Mouse (Mus musculus) heart, embryonic 15.5 days (tissue): ENCODE data around the gene Ccr9. TPM values are rescaled to one million over a fixed set of nuclear protein-coding genes. Genes with fewer than 3 reads are reported as not detected.
"Not testable (repeated sequence)": the region's sequence is repeated elsewhere in the genome, so short reads cannot be mapped to it uniquely, and the experiment has no call there.

Source experiments
- ATAC-seq: fragments of 200-750 bp; cut with Nextera tagmentation; replicated peaks from 2 replicates; pipeline ENCODE4 v1.8.0; 2017; ENCODE audit warnings: low read depth, moderate TSS enrichment; ENCODE audit not compliant: insufficient number of reproducible peaks, insufficient read depth, low FRiP score
- H3K27ac ChIP-seq: fragments of 300-500 bp; sonication (generic); 2 replicates; pipeline ENCODE4 v1.5.1; 2015; ENCODE audit warnings: mild to moderate bottlenecking, inconsistent platforms
- H3K27me3 ChIP-seq: fragments of 300-500 bp; sonication (generic); 2 replicates; pipeline ENCODE4 v1.6.1; 2015; ENCODE audit warnings: inconsistent platforms
- H3K36me3 ChIP-seq: fragments of 300-500 bp; sonication (generic); 2 replicates; pipeline ENCODE4 v1.6.1; 2015; ENCODE audit warnings: mild to moderate bottlenecking, inconsistent platforms
- H3K4me1 ChIP-seq: fragments of 300-500 bp; sonication (generic); replicated peaks from 2 replicates; pipeline ENCODE4 v1.6.1; 2015; ENCODE audit warnings: inconsistent platforms
- H3K4me2 ChIP-seq: fragments of 300-500 bp; sonication (generic); 2 replicates; pipeline ENCODE4 v1.6.1; 2015; ENCODE audit warnings: inconsistent platforms, mild to moderate bottlenecking, moderate library complexity
- H3K4me3 ChIP-seq: fragments of 300-500 bp; sonication (generic); 2 replicates; pipeline ENCODE4 v1.5.1; 2015; ENCODE audit warnings: mild to moderate bottlenecking, inconsistent platforms
- H3K9ac ChIP-seq: fragments of 300-500 bp; sonication (generic); 2 replicates; pipeline ENCODE4 v1.6.1; 2015; ENCODE audit warnings: mild to moderate bottlenecking, inconsistent platforms
- H3K9me3 ChIP-seq: fragments of 300-500 bp; sonication (generic); replicated peaks from 2 replicates; pipeline ENCODE4 v1.6.1; 2016; ENCODE audit warnings: inconsistent platforms
- WGBS: fragments of 180-500 bp; shearing (Covaris S2); methylation state at CpG from one replicate; pipeline ENCODE4 v1.1.7; 2015; ENCODE audit warnings: mixed read lengths; 5-methylcytosine and 5-hydroxymethylcytosine counted together
- polyA plus RNA-seq: library from polyadenylated mRNA; unstranded; fragments of >200 nt; fragmentation: Nextera tagmentation; extraction: Ambion mirVana; gene quantifications from 2 replicates; pipeline ENCODE4 v1.2.1, GENCODE M21; 2015

Gene Ccr9
- polyA plus RNA-seq, 1 experiment from 2014 or later: 0.29 TPM

- Histone ChIP-seq H3K4me1 (no peaks in the 10 kb centered on the region), H3K9ac (no peak overlapping the region), H3K9me3 (no peaks in the 10 kb centered on the region), H3K36me3 (no peaks in the 10 kb centered on the region), H3K4me2 (no peak overlapping the region), H3K27ac (no peak overlapping the region), H3K27me3 (no peaks in the 10 kb centered on the region), H3K4me3 (no peak overlapping the region)
- ATAC-seq: no peak
- WGBS: 75% methylated on average over 3 of the region's 3 CpGs
Measured at GRCm38 (mm10) chr9:123760806-123761205, 82.6 kb downstream of the Ccr9 start.

GRCm38 (mm10) chr9:123762886-123763285, 84.6 kb downstream of the Ccr9 start:
- Histone ChIP-seq H3K9ac (no peak overlapping the region), H3K27me3 (no peaks in the 10 kb centered on the region), H3K4me1 (no peaks in the 10 kb centered on the region), H3K9me3 (no peaks in the 10 kb centered on the region), H3K4me2 (no peak overlapping the region), H3K4me3 (no peak overlapping the region), H3K27ac (no peak overlapping the region), H3K36me3 (no peaks in the 10 kb centered on the region)
- ATAC-seq: no peak
- 82% methylated on average over 4 of the region's 4 CpGs for WGBS

GRCm38 (mm10) chr9:123763771-123764170, 85.5 kb downstream of the Ccr9 start:
- no peak for ATAC-seq
- Histone ChIP-seq H3K27ac (no peak overlapping the region), H3K27me3 (no peaks in the 10 kb centered on the region), H3K4me1 (no peaks in the 10 kb centered on the region), H3K4me3 (no peak overlapping the region), H3K9ac (no peak overlapping the region), H3K4me2 (no peak overlapping the region), H3K36me3 (no peaks in the 10 kb centered on the region), H3K9me3 (no peaks in the 10 kb centered on the region)
- 64% methylated on average over 3 of the region's 3 CpGs for WGBS

GRCm38 (mm10) chr9:123766996-123767395, 88.8 kb downstream of the Ccr9 start:
- Histone ChIP-seq H3K4me3 (no peak overlapping the region), H3K9me3 (no peaks in the 10 kb centered on the region), H3K27me3 (no peaks in the 10 kb centered on the region), H3K36me3 (no peaks in the 10 kb centered on the region), H3K27ac (no peak overlapping the region), H3K4me2 (no peak overlapping the region), H3K9ac (no peak overlapping the region), H3K4me1 (no peaks in the 10 kb centered on the region)
- WGBS: 60% methylated on average over 3 of the region's 3 CpGs
- ATAC-seq: no peak

GRCm38 (mm10) chr9:123768443-123768842, 90.2 kb downstream of the Ccr9 start:
- WGBS: 77% methylated on average over 1 of the region's 1 CpGs
- Histone ChIP-seq H3K36me3 (no peaks in the 10 kb centered on the region), H3K9me3 (no peaks in the 10 kb centered on the region), H3K27me3 (no peaks in the 10 kb centered on the region), H3K9ac (no peak overlapping the region), H3K4me1 (no peaks in the 10 kb centered on the region), H3K27ac (no peak overlapping the region), H3K4me3 (no peak overlapping the region), H3K4me2 (no peak overlapping the region)
- ATAC-seq: no peak

- no peaks in the 10 kb centered on the region for H3K4me1 ChIP-seq
- no peak overlapping the region for H3K4me3 ChIP-seq
- ATAC-seq: no peak
- no peaks in the 10 kb centered on the region for H3K9me3 ChIP-seq
- H3K36me3 ChIP-seq: no peaks in the 10 kb centered on the region
- H3K27ac ChIP-seq: no peak overlapping the region
- H3K27me3 ChIP-seq: no peaks in the 10 kb centered on the region
- WGBS: 46% methylated on average over 6 of the region's 6 CpGs
- H3K9ac ChIP-seq: no peak overlapping the region
- H3K4me2 ChIP-seq: no peak overlapping the region
Measured at GRCm38 (mm10) chr9:123769532-123769931, 91.3 kb downstream of the Ccr9 start.

- WGBS: 37% methylated on average over 2 of the region's 2 CpGs
- H3K9me3 ChIP-seq, H3K27ac ChIP-seq, ATAC-seq, H3K9ac ChIP-seq, H3K27me3 ChIP-seq, H3K4me1 ChIP-seq, H3K4me3 ChIP-seq, H3K4me2 ChIP-seq, H3K36me3 ChIP-seq: not testable (repeated sequence)
Measured at GRCm38 (mm10) chr9:123773299-123773698, 95.1 kb downstream of the Ccr9 start.

- H3K27me3 ChIP-seq: no peaks in the 10 kb centered on the region
- 0 out of 2 replicates have a peak overlapping the region, but pooled peaks have one; percentile 19 for H3K27ac ChIP-seq
- no peaks in the 10 kb centered on the region for H3K4me1 ChIP-seq
- H3K4me2 ChIP-seq: no peak overlapping the region
- H3K36me3 ChIP-seq: peaks cover 45% of the 10 kb centered on the region
- ATAC-seq: no peak
- H3K9me3 ChIP-seq: no peaks in the 10 kb centered on the region; the same call in 1 of the 2 replicates
- WGBS: 49% methylated on average over 4 of the region's 4 CpGs
- H3K4me3 ChIP-seq: no peak overlapping the region
- no peak overlapping the region for H3K9ac ChIP-seq
Measured at GRCm38 (mm10) chr9:123788855-123789529, 110.8 kb downstream of the Ccr9 start.

GRCm38 (mm10) chr9:123796174-123796573, 117.9 kb downstream of the Ccr9 start:
- Histone ChIP-seq H3K4me1 (no peaks in the 10 kb centered on the region), H3K4me2 (no peak overlapping the region), H3K9ac (no peak overlapping the region), H3K36me3 (peaks cover 74% of the 10 kb centered on the region), H3K27ac (no peak overlapping the region), H3K27me3 (no peaks in the 10 kb centered on the region), H3K9me3 (no peaks in the 10 kb centered on the region), H3K4me3 (no peak overlapping the region)
- 46% methylated on average over 3 of the region's 3 CpGs for WGBS
- ATAC-seq: peak; percentile 50; the same call in 1 of the 2 replicates

- Histone ChIP-seq H3K4me1 (no peaks in the 10 kb centered on the region), H3K4me3 (no peak overlapping the region), H3K27ac (no peak overlapping the region), H3K27me3 (no peaks in the 10 kb centered on the region), H3K36me3 (peaks cover 40% of the 10 kb centered on the region), H3K4me2 (no peak overlapping the region), H3K9ac (no peak overlapping the region), H3K9me3 (no peaks in the 10 kb centered on the region)
- ATAC-seq: no peak
- WGBS: 79% methylated on average over 1 of the region's 1 CpGs
Measured at GRCm38 (mm10) chr9:123801527-123801926, 123.3 kb downstream of the Ccr9 start.

GRCm38 (mm10) chr9:123802421-123802820, 124.2 kb downstream of the Ccr9 start:
- Histone ChIP-seq H3K9ac (no peak overlapping the region), H3K27ac (no peak overlapping the region), H3K4me2 (no peak overlapping the region), H3K4me1 (no peaks in the 10 kb centered on the region), H3K9me3 (no peaks in the 10 kb centered on the region), H3K27me3 (no peaks in the 10 kb centered on the region), H3K36me3 (peaks cover 31% of the 10 kb centered on the region; the same call in 1 of the 2 replicates), H3K4me3 (no peak overlapping the region)
- no peak for ATAC-seq
- 91% methylated on average over 2 of the region's 2 CpGs for WGBS

- no peak for ATAC-seq
- Histone ChIP-seq H3K4me3 (no peak overlapping the region), H3K36me3 (peaks cover 26% of the 10 kb centered on the region; the same call in 1 of the 2 replicates), H3K9me3 (no peaks in the 10 kb centered on the region), H3K27me3 (no peaks in the 10 kb centered on the region), H3K4me2 (no peak overlapping the region), H3K27ac (no peak overlapping the region), H3K9ac (no peak overlapping the region), H3K4me1 (no peaks in the 10 kb centered on the region)
Measured at GRCm38 (mm10) chr9:123802896-123803295, 124.7 kb downstream of the Ccr9 start.
